ENCODE assay signal across 9 mouse cellular contexts in the genomic region with DNA sequence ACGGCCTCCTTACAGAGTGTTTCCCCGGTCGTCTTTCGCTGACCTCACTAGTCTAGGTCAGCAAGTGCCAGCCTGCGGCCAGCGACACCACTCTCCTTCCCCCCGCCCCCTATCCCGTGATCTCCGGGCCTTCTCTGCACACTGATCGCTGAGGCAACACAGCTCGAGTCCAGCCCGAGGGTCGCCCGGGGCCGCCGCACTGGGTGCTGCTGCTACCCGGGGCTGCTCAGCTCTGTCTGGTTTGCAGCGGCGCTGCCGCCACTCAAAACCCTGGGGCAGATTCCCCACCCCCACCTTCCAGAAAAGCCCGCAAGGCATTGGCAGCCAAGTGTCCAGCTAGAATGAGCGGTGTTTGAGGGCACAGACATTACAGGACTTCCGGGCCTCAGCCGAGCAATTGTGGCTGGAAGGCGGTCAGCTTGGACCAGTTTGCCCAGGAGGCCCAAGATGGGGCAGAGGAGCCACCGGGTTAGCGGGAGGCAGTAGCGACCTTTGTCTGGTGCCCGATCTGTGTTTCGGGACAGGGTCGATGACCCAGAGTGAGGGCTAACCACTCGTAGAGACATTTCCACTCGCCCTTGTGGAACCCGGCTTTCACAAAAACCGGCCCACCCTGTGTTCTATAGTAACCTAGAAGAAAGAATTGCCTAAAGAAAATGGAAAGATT. TPM values are rescaled to one million over a fixed set of nuclear protein-coding genes. Genes with fewer than 3 reads are reported as not detected.
DNase-seq lines count a peak whose midpoint lies in the region; ATAC-seq and TF ChIP-seq lines count a peak whose summit lies in the region.
"Had no signal": no experiment of that assay in that cellular context is flagged by ENCODE, and none has a peak within 500 bp of the region (broad histone marks: within the 10 kb centered on the region; RNA-seq: fewer than 3 reads in every experiment).

No protein-coding gene starts in this region.

- H3K4me1 ChIP-seq in forebrain, embryonic 15.5 days, result peaks cover 23% of the 10 kb centered on the region
- peaks cover 26% of the 10 kb centered on the region for H3K4me1 ChIP-seq in kidney, embryonic 14.5 days (ENCODE audit: control insufficient read depth, insufficient read depth, low read length)

- no peaks in the 10 kb centered on the region for H3K36me3 ChIP-seq in forebrain, embryonic 15.5 days
- no peaks in the 10 kb centered on the region for H3K36me3 ChIP-seq in kidney, embryonic 14.5 days (ENCODE audit: control insufficient read depth, insufficient read depth, low read length)

- peak; percentile 77 for DNase-seq in gastrocnemius, adult 2 months
- DNase-seq in gastrocnemius, adult 8-10 months (ENCODE audit: low spot score in 2 of 2), result no peak
- DNase-seq in frontal cortex, adult 2 months (ENCODE audit: extremely low spot score in 1 of 2, low spot score in 1 of 2), result no peak
- DNase-seq in right cerebral cortex, postnatal 4 days, result no peak
- DNase-seq in spleen, postnatal 10 days (ENCODE audit: low spot score in 2 of 2), result no peak

- H3K9me3 ChIP-seq in forebrain, embryonic 15.5 days, result no peaks in the 10 kb centered on the region
- no peaks in the 10 kb centered on the region for H3K9me3 ChIP-seq in kidney, embryonic 14.5 days (ENCODE audit: control insufficient read depth, low read length)

- peak overlapping the region; percentile 76 for H3K27ac ChIP-seq in gastrocnemius, adult 2 months
- H3K27ac ChIP-seq in forebrain, embryonic 15.5 days (replicated peaks), result no peak overlapping the region
- H3K27ac ChIP-seq in kidney, embryonic 14.5 days (ENCODE audit: low read depth, low read length), result no peak overlapping the region

- no peak for TF ChIP-seq CTCF in gastrocnemius, adult 2 months (IDR thresholded peaks at IDR 0.05)

- 4% methylated on average over 34 of the region's 35 CpGs for WGBS in forebrain, embryonic 15.5 days
- 5% methylated on average over 35 of the region's 35 CpGs for WGBS in kidney, embryonic 14.5 days

- peak overlapping the region; percentile 92 for H3K4me2 ChIP-seq in forebrain, embryonic 15.5 days (replicated peaks)
- peak overlapping the region; percentile 96 for H3K4me2 ChIP-seq in kidney, embryonic 14.5 days (replicated peaks; ENCODE audit: low read depth, low read length)

- peaks cover 43% of the 10 kb centered on the region for H3K27me3 ChIP-seq in forebrain, embryonic 15.5 days
- H3K27me3 ChIP-seq in kidney, embryonic 14.5 days (ENCODE audit: control insufficient read depth, insufficient read depth, low read length), result peaks cover 35% of the 10 kb centered on the region

- no peak for ATAC-seq in forebrain, embryonic 15.5 days (replicated peaks)
- peak; percentile 43 for ATAC-seq in kidney, embryonic 14.5 days (ENCODE audit: low FRiP score, low TSS enrichment)
- ATAC-seq in megakaryocyte progenitor cell, adult 5-6 weeks (replicated peaks; ENCODE audit: poor library complexity), result 0 out of 2 replicates have a peak, but pooled peaks have one; percentile 5

- H3K4me3 ChIP-seq in gastrocnemius, adult 2 months, result peak overlapping the region; percentile 82
- peak overlapping the region; percentile 48 for H3K4me3 ChIP-seq in forebrain, embryonic 15.5 days
- peak overlapping the region; percentile 53 for H3K4me3 ChIP-seq in kidney, embryonic 14.5 days (ENCODE audit: low read length)
- H3K4me3 ChIP-seq: erythroblast, embryonic 14.5 days had no signal

- intact Hi-C loops in gastrocnemius, adult 2 months (cut with DNase I), result loop anchor here (5.0 kb wide), 2 partner anchors 35 to 55 kb away; a partner anchor contains a TSS

- H3K9ac ChIP-seq in forebrain, embryonic 15.5 days (replicated peaks), result no peak overlapping the region
- H3K9ac ChIP-seq in kidney, embryonic 14.5 days (ENCODE audit: low read depth, low read length), result peak overlapping the region; percentile 47; the same call in 1 of the 2 replicates

RNA-seq across cellular contexts. Expression of a gene that starts 0.7 kb away (rescaled TPM):
- 1 to 10 TPM; 1.5 to 2.1 TPM for total RNA-seq in gastrocnemius, adult 2 months (2021)
- total RNA-seq in gastrocnemius, adult 8-10 months (2022), result 1 to 10 TPM; 1.1 to 3.9 (median 2.5) TPM
- not detected in 2 replicates for polyA plus RNA-seq in forebrain, embryonic 15.5 days (2015; fragmentation: Nextera tagmentation; extraction: Ambion mirVana)
- polyA plus RNA-seq in kidney, embryonic 14.5 days (2014; fragmentation: Nextera tagmentation; extraction: Ambion mirVana), result 3.6 and 5.7 TPM in 2 replicates
- total RNA-seq in megakaryocyte progenitor cell, adult 5-6 weeks (2015), result not detected in 2 replicates
- total RNA-seq in megakaryocyte progenitor cell, adult 5-6 weeks (2017), result not detected in 2 replicates
- 1.4 and 2.4 TPM in 2 replicates for polyA plus RNA-seq in frontal cortex, adult 2 months (2012; rRNA removed)
- polyA plus RNA-seq: erythroblast, embryonic 14.5 days had no signal

RNA-seq across cellular contexts. Expression of a gene that starts 8.6 kb away (rescaled TPM):
- total RNA-seq in gastrocnemius, adult 2 months (2021), result under 1 TPM in 1 of 2 experiments, not detected in 1; 0.31 TPM
- total RNA-seq in gastrocnemius, adult 8-10 months (2022), result under 1 TPM in 2 of 4 experiments, not detected in 2; 0.11 to 0.16 TPM
- polyA plus RNA-seq in forebrain, embryonic 15.5 days (2015; fragmentation: Nextera tagmentation; extraction: Ambion mirVana), result 0.94 and 2.6 TPM in 2 replicates
- 5.9 and 7.4 TPM in 2 replicates for polyA plus RNA-seq in kidney, embryonic 14.5 days (2014; fragmentation: Nextera tagmentation; extraction: Ambion mirVana)
- not detected in 2 replicates for total RNA-seq in megakaryocyte progenitor cell, adult 5-6 weeks (2015)
- not detected in 2 replicates for total RNA-seq in megakaryocyte progenitor cell, adult 5-6 weeks (2017)
- 1.9 and 2.2 TPM in 2 replicates for polyA plus RNA-seq in frontal cortex, adult 2 months (2012; rRNA removed)
- polyA plus RNA-seq: erythroblast, embryonic 14.5 days had no signal

RNA-seq across cellular contexts. Expression of a gene that starts 11.3 kb away (rescaled TPM):
- total RNA-seq in gastrocnemius, adult 2 months (2021), result under 1 TPM in 1 of 2 experiments, not detected in 1; 0.48 TPM
- total RNA-seq in gastrocnemius, adult 8-10 months (2022), result not detected
- 1.4 TPM in 2 replicates for polyA plus RNA-seq in forebrain, embryonic 15.5 days (2015; fragmentation: Nextera tagmentation; extraction: Ambion mirVana)
- 1.2 TPM in 2 replicates for polyA plus RNA-seq in kidney, embryonic 14.5 days (2014; fragmentation: Nextera tagmentation; extraction: Ambion mirVana)
- 0.67 TPM in 1 of 2 replicates, not detected in the other for total RNA-seq in megakaryocyte progenitor cell, adult 5-6 weeks (2015)
- 0.37 and 2.0 TPM in 2 replicates for total RNA-seq in megakaryocyte progenitor cell, adult 5-6 weeks (2017)
- polyA plus RNA-seq in frontal cortex, adult 2 months (2012; rRNA removed), result not detected in 2 replicates

RNA-seq across cellular contexts. Expression of a gene that starts 15.2 kb away (rescaled TPM):
- 10 to 100 TPM; 15.1 to 19.8 TPM for total RNA-seq in gastrocnemius, adult 2 months (2021)
- 10 to 100 TPM; 14.6 to 17.7 (median 16.2) TPM for total RNA-seq in gastrocnemius, adult 8-10 months (2022)
- 8.5 and 9.5 TPM in 2 replicates for polyA plus RNA-seq in forebrain, embryonic 15.5 days (2015; fragmentation: Nextera tagmentation; extraction: Ambion mirVana)
- polyA plus RNA-seq in kidney, embryonic 14.5 days (2014; fragmentation: Nextera tagmentation; extraction: Ambion mirVana), result 17.9 and 31.9 TPM in 2 replicates
- 54.3 and 64.6 TPM in 2 replicates for total RNA-seq in megakaryocyte progenitor cell, adult 5-6 weeks (2015)
- 45.7 and 57.0 TPM in 2 replicates for total RNA-seq in megakaryocyte progenitor cell, adult 5-6 weeks (2017)
- 47.4 and 48.4 TPM in 2 replicates for polyA plus RNA-seq in frontal cortex, adult 2 months (2012; rRNA removed)

RNA-seq across cellular contexts. Expression of a gene that starts 29.8 kb away (rescaled TPM):
- total RNA-seq in gastrocnemius, adult 2 months (2021), result under 1 TPM; 0.36 to 0.61 TPM
- total RNA-seq in gastrocnemius, adult 8-10 months (2022), result under 1 TPM; 0.27 to 0.56 (median 0.43) TPM
- 0.41 and 0.68 TPM in 2 replicates for polyA plus RNA-seq in forebrain, embryonic 15.5 days (2015; fragmentation: Nextera tagmentation; extraction: Ambion mirVana)
- polyA plus RNA-seq in kidney, embryonic 14.5 days (2014; fragmentation: Nextera tagmentation; extraction: Ambion mirVana), result 1.4 and 1.6 TPM in 2 replicates
- total RNA-seq in megakaryocyte progenitor cell, adult 5-6 weeks (2015), result 0.85 and 1.9 TPM in 2 replicates
- 1.9 TPM in 2 replicates for total RNA-seq in megakaryocyte progenitor cell, adult 5-6 weeks (2017)
- polyA plus RNA-seq in frontal cortex, adult 2 months (2012; rRNA removed), result 0.40 and 0.42 TPM in 2 replicates
